Mouse (Mus musculus) induced T-regulatory cell, adult 2 months (primary cell): Measurements from ENCODE around the gene Sparc.
A peak's percentile ranks its signal among the peaks of the same experiment; 100 is the strongest.

Source experiments
- DNase-seq: peaks from one replicate; pipeline ENCODE4 v3.0.0-alpha.2; 2012; ENCODE audit warnings: low read depth

Sparc gene

GRCm38 (mm10) chr11:55405601-55406469 is 17.1 kb downstream of the Sparc start:
- no peak for DNase-seq

- no peak for DNase-seq
Measured at GRCm38 (mm10) chr11:55404659-55405457, 18.1 kb downstream of the Sparc start.

- no peak for DNase-seq
Measured at GRCm38 (mm10) chr11:55400863-55401262, 22.1 kb downstream of the Sparc start.

GRCm38 (mm10) chr11:55398371-55398770 is 24.6 kb downstream of the Sparc start:
- no peak for DNase-seq

- DNase-seq = no peak
Measured at GRCm38 (mm10) chr11:55397441-55397840, 25.5 kb downstream of the Sparc start.

GRCm38 (mm10) chr11:55397036-55397435 is 25.9 kb downstream of the Sparc start:
- DNase-seq = no peak

- no peak for DNase-seq
Measured at GRCm38 (mm10) chr11:55395073-55395642, 27.8 kb downstream of the Sparc start.

GRCm38 (mm10) chr11:55394592-55394991 is 28.4 kb downstream of the Sparc start:
- no peak for DNase-seq

- DNase-seq = no peak
Measured at GRCm38 (mm10) chr11:55392474-55392873, 30.5 kb downstream of the Sparc start.

GRCm38 (mm10) chr11:55389778-55390177 is 33.2 kb downstream of the Sparc start:
- DNase-seq = peak; percentile 72

GRCm38 (mm10) chr11:55387576-55387975 is 35.4 kb downstream of the Sparc start:
- DNase-seq = no peak

GRCm38 (mm10) chr11:55386424-55387063 is 36.4 kb downstream of the Sparc start:
- peak; percentile 84 for DNase-seq

GRCm38 (mm10) chr11:55383463-55384045 is 39.4 kb downstream of the Sparc start:
- DNase-seq = no peak

- DNase-seq = no peak
Measured at GRCm38 (mm10) chr11:55380908-55381307, 42.1 kb downstream of the Sparc start.

GRCm38 (mm10) chr11:55378371-55378770 is 44.6 kb downstream of the Sparc start:
- DNase-seq = no peak

- peak; percentile 58 for DNase-seq
Measured at GRCm38 (mm10) chr11:55373838-55374237, 49.1 kb downstream of the Sparc start.

- no peak for DNase-seq
Measured at GRCm38 (mm10) chr11:55373373-55373772, 49.6 kb downstream of the Sparc start.

- no peak for DNase-seq
Measured at GRCm38 (mm10) chr11:55372001-55372400, 51.0 kb downstream of the Sparc start.

- no peak for DNase-seq
Measured at GRCm38 (mm10) chr11:55369093-55369471, 53.9 kb downstream of the Sparc start.

GRCm38 (mm10) chr11:55368388-55369092 is 54.4 kb downstream of the Sparc start:
- DNase-seq = no peak

GRCm38 (mm10) chr11:55367783-55368182 is 55.2 kb downstream of the Sparc start:
- DNase-seq = no peak
